Mouse (Mus musculus): ENCODE data around the gene Btbd9.

The Btbd9 gene

GRCm38 (mm10) chr17:30244651-30245307 is 331.5 kb downstream of the Btbd9 start:
- no peak for DNase-seq (ENCODE audit: low read depth, low spot score)

DNA sequence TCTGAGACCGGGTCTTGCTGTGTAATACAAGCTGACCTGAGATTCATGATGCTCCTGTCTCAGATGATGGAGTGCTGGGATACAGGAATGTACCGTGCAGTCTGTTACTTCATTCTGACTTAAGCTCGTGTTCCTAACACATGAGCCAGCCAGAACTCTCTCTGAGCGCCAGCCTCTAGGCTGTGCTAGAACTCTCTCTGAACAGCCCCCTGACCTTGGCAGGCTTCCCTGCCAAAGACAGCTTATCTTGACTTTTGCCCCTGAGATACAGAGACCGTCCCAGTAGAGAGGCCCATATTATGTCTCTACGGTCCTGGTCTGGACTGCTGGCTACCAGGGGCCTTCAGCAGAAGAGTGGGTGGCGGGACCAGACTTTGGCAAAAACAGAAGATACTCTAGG is 332.7 kb downstream of the Btbd9 start:
- no peak for DNase-seq (ENCODE audit: low read depth, low spot score)

GRCm38 (mm10) chr17:30242647-30243046 is 333.6 kb downstream of the Btbd9 start:
- DNase-seq (ENCODE audit: low read depth, low spot score): no peak

- no peak for DNase-seq (ENCODE audit: low read depth, low spot score)
These were observed 334.5 kb downstream of the Btbd9 start for GRCm38 (mm10) chr17:30241720-30242322.

GRCm38 (mm10) chr17:30241061-30241460 is 335.2 kb downstream of the Btbd9 start:
- no peak for DNase-seq (ENCODE audit: low read depth, low spot score)

DNA sequence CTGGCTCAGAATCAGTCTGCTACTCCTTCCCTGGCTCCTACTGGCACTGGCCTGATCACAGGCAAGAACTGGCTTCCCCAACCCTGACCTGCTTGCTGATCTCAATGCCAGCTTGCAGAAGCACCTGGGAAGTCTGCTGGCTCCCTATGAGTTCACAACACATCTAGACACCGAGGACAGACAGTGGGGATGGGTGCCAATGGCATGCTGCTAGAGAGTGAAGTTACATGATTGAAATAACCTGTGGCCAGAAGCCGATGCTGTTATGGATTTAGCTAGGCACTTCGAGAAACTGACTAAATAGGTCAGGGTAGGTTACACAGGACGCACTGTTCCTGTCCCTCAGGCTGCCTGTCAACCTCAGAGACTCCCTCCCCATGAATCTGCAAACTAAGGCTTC is 335.6 kb downstream of the Btbd9 start:
- DNase-seq (ENCODE audit: low read depth, low spot score): no peak

DNA sequence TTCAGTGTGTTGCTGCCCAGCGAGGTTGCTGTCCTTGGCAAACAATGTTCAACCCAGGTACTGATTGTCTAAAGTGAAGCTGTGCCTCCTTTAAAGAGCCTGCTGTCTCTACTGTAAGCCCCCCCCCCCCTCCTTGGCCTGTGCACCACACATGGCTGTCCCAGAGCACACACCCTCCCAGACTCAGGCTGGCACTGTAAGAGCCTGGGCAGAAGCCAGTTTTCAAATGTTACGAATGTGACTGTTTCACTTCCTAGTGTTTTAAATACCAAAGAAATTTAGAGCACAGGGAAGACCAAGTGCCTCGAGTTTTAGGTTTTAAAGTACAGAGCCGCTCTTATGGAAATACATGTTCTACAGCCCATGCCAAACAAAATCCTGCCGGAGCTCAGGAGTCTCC is 336.8 kb downstream of the Btbd9 start:
- no peak for DNase-seq (ENCODE audit: low read depth, low spot score)

DNA sequence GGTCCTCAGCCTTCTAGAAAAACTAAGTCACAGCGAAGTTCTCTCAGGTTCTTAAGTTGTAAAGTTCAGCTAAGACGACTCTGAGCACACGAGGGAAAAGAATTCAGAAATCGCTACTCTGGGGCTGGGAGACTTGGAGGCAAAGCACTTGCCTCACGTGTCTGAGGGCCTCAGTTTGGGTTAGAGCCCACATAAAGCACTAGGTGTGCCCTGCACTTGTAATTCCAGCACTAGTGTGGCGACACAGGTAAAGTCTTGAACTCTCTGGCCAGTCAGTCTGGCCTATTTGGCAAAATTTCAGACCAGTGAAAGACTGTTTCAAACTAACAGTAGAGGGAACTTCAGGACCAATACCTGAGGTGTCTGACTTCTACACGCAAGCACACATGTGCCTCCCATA is 338.7 kb downstream of the Btbd9 start:
- no peak for DNase-seq (ENCODE audit: low read depth, low spot score)

DNA sequence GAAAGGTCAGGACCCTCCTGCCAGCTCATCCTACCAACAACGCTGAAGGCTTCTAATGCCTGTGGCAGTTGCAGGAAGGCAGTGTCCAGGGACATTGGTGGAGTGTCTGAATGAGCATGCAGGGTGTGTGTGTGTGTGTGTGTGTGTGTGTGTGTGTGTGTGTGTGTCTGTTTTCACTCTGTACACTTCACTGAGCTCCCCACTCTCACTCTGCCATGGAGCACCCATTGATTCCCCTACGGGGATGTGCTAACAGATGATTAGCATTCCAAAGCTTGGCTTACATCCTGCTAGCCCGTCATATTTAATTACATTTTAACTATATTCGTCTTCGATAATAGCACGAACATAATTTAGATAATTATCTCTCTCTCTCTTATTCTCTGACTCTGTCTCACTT is 339.7 kb downstream of the Btbd9 start:
- no peak for DNase-seq (ENCODE audit: low read depth, low spot score)

DNA sequence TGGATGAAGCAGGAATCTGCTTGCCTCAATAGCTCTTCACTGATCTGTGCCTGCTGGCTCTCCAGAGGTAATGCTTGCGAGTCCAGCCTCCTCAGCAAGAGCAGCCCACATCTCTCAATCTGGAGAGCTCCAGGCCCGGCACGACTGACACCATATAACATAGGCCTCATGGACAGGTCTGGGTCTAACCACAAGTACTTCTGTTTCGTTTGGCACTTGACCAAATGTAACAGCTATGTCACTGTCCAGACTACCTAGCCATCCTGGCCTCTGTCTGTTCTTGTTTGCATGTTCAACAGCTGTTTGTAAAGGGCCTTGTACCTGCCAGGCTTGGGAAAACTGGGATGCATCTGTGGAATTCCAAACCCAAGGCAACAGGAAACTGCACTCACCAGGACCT is 340.9 kb downstream of the Btbd9 start:
- no peak for DNase-seq (ENCODE audit: low read depth, low spot score)

- DNase-seq (ENCODE audit: low read depth, low spot score): no peak
These were observed 343.6 kb downstream of the Btbd9 start for GRCm38 (mm10) chr17:30232698-30233097.

GRCm38 (mm10) chr17:30231483-30231882 is 344.8 kb downstream of the Btbd9 start:
- no peak for DNase-seq (ENCODE audit: low read depth, low spot score)

GRCm38 (mm10) chr17:30230428-30230827 is 345.9 kb downstream of the Btbd9 start:
- DNase-seq (ENCODE audit: low read depth, low spot score): no peak

DNA sequence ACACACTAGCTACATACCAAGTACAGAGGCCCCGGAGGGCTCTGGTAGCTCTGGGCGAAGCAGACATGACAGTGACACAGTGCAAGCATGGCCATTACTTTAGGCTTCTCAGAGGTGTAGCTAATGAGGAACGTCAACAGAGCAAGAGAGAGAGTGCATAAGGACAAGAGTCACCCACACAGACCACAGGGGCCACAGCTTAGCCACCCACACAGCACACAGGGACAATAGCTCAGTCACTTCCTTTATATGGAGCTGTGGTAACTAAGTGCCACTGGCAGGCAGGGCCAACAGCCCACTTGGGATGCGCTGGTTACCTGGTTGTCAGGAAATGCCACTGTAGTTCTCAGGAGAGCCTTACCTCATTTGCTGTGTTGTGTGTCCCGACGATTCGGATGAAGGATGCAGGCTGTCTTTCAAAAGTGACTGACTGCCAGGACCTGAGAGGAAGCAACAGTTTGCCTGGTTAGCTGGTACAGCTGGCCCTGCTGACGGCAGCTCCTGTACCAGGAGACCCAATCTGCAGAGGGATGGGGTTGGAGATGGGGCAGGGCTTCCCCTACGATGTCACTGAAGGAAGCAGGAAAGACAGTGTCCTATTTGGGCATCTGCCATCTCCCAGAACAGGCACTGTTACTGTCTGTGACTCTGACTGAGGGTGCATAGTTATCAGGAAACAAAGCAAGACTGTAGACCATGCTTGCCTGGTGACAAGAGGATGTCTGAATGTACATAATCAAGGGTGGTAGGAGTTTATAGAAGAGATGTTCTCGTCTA is 347.7 kb downstream of the Btbd9 start:
- no peak for DNase-seq (ENCODE audit: low read depth, low spot score)

GRCm38 (mm10) chr17:30225030-30225740 is 351.1 kb downstream of the Btbd9 start:
- DNase-seq (ENCODE audit: low read depth, low spot score): no peak

DNA sequence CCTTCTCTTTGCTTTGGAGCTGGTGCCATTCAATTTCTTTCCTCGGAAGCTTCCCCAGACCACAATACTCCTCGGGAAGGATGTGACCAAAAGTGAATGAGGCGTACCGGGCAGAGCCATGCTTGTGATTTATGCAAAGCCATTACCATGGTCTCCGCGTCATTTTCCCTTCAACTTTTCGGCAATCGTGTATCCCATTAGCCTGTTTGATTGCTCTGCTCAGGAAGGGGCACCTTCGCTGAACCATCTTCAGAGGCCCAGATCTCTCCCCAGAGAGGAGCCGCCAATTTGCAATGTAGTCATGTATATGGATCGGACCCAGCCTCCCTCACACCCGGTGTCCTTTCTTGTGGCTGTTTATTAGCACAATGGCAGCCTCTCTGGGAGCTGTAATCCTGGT is 353.5 kb downstream of the Btbd9 start:
- DNase-seq (ENCODE audit: low read depth, low spot score): no peak

DNA sequence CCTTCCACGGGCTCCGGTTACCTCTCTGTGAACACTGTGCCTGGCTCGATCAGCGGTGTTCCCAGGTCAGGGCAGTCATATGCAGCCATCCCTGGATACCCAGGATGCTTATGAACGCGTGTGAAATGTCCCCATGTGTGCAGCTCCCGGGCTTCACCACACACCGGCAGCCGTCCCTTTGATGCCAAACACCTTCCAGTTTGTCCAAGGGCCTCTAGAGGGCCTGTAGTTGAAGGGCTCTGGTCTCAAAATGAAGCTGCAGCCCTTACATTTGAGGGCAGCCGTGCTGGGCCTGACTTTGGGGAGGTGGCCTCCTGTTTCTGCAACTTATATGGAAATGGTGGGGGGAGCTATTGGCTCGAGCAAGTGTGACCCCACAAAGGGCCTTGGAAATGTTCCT is 353.9 kb downstream of the Btbd9 start:
- no peak for DNase-seq (ENCODE audit: low read depth, low spot score)

DNA sequence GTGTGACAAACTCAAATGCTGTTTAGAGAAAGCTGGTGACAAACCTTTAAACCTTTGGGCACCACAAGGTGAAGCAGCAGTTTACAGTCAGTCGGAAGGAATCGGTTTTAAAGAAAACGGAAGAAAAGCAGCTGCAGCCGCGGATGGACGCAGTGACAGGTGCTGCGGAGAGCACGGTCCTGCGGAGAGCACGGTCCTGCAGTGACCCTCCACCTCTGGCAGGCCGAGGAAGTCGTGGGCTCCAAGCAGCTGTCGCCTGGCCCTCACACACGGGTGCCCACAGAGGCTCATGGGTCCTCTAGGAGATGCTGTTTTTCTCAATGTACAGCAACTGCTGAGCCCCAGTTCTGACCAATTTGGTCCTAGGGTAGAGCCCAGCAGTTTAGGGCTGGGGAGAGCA is 354.6 kb downstream of the Btbd9 start:
- DNase-seq (ENCODE audit: low read depth, low spot score): no peak

- no peak for DNase-seq (ENCODE audit: low read depth, low spot score)
These were observed 360.5 kb downstream of the Btbd9 start for GRCm38 (mm10) chr17:30215741-30216140.

DNA sequence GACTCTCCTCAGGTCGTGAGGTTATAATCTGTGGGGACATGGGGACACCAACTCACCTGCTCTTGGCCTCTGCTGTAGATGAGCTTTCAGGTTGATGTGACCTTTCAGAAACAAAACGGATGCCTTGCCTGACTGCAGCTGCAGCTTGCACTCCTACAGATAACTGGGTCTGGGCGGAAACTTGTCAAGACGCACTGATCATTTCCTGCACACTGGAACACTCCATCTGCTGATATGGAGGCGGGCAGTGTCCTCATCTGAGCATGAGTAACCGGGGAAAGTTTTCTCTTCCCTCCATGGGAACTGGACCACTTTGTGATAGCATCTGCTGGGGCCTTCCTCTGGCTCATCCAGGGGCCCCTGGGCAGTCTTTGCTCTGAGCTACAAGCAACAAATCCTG is 361.9 kb downstream of the Btbd9 start:
- no peak for DNase-seq (ENCODE audit: low read depth, low spot score)

DNA sequence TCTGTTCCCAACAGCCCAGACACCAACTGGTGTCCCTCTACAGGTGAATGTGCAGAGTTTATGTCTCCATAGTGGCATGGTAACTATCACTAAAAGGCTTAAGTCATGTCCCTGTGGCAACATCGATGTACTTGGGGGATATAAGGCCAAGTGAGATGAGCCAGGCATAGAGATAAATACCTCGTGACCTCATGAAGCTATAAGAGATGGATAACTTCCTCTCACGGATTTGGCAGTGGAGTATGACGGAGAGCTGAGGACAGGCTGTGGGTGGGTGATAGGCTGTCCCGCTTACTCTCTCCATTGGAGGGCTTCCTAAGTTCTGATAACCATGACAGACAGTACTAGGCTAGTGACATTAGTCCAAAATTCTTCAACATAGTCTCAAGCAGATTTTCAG is 362.9 kb downstream of the Btbd9 start:
- DNase-seq (ENCODE audit: low read depth, low spot score): no peak

- no peak for DNase-seq (ENCODE audit: low read depth, low spot score)
These were observed 363.6 kb downstream of the Btbd9 start for GRCm38 (mm10) chr17:30212647-30213046.

Measured in mesoderm, embryonic 11.5 days (tissue).